Mouse (Mus musculus) duodenum, adult 2 months (tissue): ENCODE data around the gene Cp. TPM values are rescaled to one million over a fixed set of nuclear protein-coding genes. Genes with fewer than 3 reads are reported as not detected.

ENCODE experiments used
- polyA plus RNA-seq: library from polyadenylated mRNA; depleted of rRNA; stranded (reverse); fragments of >200 nt; gene quantifications from 2 replicates; pipeline ENCODE4 v1.2.3, GENCODE M21; 2012; ENCODE audit warnings: low replicate concordance; rRNA removed

Cp gene
- polyA plus RNA-seq, result 0.39 and 1.1 TPM in 2 replicates

DNA sequence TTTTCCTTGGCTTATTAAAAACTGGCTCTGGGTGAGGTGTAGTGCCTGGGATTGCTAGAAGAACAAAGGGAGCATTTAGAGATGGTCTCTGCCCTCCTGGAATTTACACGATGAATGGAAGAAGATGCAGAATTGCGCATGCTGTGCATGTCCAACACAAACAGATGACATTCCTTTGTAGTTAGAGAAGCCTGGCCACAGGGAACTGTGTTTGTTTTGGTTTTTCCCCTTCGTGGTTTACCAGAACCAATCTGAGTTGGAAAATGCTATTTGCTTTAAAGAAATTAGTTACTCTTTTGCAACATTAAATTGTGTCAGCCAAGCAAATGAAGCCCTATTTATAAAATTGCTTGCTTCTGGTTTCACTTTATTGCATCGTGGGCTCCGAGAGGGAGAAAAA lies at the start of gene Cp:
Gene Cp, plus strand, starts transcription at position 170 of the 400 bp plus-strand sequence.

DNA sequence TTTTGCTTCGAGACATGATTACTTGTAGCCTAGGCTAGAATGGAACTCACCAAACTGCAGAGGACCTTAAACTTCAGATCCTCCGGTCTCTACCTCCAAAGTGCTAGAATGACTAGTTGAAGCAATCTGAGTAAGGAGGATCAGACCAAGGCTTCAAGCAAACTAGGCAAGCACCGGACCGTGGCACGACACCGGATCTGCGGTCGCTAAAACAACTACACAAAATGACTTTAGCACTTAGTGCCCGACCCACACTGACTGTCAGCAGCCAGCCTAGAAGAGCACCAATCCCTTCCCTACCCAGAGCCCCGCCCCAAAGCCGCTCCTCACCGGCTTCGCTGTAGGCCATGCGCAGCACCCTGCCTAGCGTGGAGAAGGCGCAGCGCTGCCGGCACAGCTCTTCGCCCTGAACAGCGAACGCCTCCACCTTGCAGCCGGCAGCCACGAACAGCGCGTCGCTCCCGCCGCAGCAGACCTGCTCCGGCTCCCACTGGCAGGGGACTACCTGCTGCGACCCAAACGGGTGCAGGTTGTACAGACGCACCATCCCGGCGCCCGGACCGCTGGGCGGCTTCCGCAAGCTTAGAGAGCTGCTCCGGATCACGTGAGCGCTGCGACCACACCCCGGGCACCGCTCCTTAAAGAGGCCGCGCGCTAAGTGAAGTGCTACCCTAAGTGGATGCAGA lies 78.0 kb downstream of the Cp start, which contains the start of gene Hps3:
Gene Hps3, minus strand, starts transcription at position 597 of the 686 bp plus-strand sequence.

DNA sequence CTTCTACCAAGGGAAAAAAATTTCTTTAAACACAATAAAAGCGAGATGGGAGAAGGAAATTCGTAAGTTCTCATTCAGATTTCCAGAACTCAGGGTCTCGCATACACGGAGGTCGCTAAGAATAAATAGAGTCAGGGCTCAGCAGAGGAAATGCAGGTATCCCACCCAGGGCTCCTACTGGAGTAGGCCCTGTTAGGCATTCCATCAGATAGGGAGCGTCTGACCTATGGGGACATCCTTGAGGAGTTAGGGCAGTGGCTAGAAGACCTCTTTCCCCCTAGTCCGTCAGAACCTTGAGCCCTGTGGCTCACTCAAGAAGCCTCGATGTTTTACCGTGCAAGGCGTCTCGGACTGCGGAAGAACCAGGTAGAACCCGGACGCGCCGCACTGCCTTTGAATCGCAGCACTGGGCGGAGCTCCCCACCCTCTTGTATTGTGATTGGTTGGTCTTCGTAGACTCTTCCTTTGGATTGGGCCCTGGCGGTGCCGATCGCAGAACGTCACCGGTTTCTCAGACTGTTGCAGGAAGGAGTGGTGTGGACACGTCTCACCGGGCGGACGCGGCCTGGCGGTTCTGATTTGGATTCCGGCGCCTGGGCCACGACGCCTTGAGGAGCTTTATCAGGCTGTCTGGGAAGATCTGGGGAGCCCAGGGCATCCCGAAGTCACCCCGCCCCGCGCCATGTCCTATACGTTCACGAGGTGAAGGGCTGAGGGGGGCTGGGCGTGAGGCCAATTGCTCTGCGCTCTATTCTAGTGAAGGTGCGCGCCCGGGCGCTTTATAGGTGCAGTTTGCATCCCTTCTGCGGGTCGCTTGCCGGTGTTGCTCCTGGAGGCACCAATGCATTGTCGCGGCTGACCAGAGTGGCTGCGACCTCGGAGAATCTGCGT lies 100.7 kb downstream of the Cp start, which contains the start of gene Hltf:
Gene Hltf, plus strand, starts transcription at position 506 of the 891 bp plus-strand sequence.

Other genes with a start within 250 kb of the Cp start
- gene Hps3, start 78.3 kb downstream of the Cp start, polyA plus RNA-seq, result 11.2 and 18.4 TPM in 2 replicates
- 1.3 and 1.7 TPM in 2 replicates for gene Hltf, start 100.8 kb downstream of the Cp start, polyA plus RNA-seq
- 2.8 and 5.3 TPM in 2 replicates for gene Gyg, start 198.3 kb downstream of the Cp start, polyA plus RNA-seq